In genomic region chr17:78726746-78727449, GRCm38 (mm10) we compare ENCODE assay signal across 16 mouse cellular contexts. TPM values are rescaled to one million over a fixed set of nuclear protein-coding genes. Genes with fewer than 3 reads are reported as not detected.
A peak's percentile ranks its signal among the peaks of the same experiment; 100 is the strongest.
DNase-seq lines count a peak whose midpoint lies in the region; ATAC-seq and TF ChIP-seq lines count a peak whose summit lies in the region.
"Had no signal": no experiment of that assay in that cellular context is flagged by ENCODE, and none has a peak within 500 bp of the region (broad histone marks: within the 10 kb centered on the region; RNA-seq: fewer than 3 reads in every experiment).

No protein-coding gene starts in this region.

- peak; percentile 24 for DNase-seq in adrenal gland, postnatal 14 days
- no peak for DNase-seq in adrenal gland, postnatal 4 days (ENCODE audit: low spot score in 2 of 2)
- DNase-seq in kidney, adult 11 months, result peak; percentile 15
- no peak for DNase-seq in kidney, postnatal 25 days
- peak; percentile 54 for DNase-seq in lung, postnatal 36 days
- no peak for DNase-seq in lung, adult 2 months
- DNase-seq in thymus, postnatal 25 days, result no peak
- DNase-seq: thymus, postnatal 14 days had no signal

- H3K27me3 ChIP-seq in kidney, embryonic 16.5 days (ENCODE audit: insufficient read depth, low read length), result no peaks in the 10 kb centered on the region
- H3K27me3 ChIP-seq: embryonic facial prominence, embryonic 12.5 days; forebrain, embryonic 12.5 days; heart, embryonic 15.5 days; limb, embryonic 12.5 days; liver, embryonic 15.5 days had no signal

- TF ChIP-seq CTCF in lung, adult 2 months (IDR thresholded peaks at IDR 0.05; ENCODE audit: insufficient read depth, low read length), result no peak

- WGBS in lung, adult 2 months, result 66% methylated on average over 14 of the region's 14 CpGs
- WGBS in kidney, embryonic 16.5 days, result 54% methylated on average over 14 of the region's 14 CpGs

- peak overlapping the region; percentile 13 for H3K4me2 ChIP-seq in kidney, embryonic 16.5 days (replicated peaks; ENCODE audit: low read depth, low read length)
- H3K4me2 ChIP-seq: embryonic facial prominence, embryonic 12.5 days; forebrain, embryonic 12.5 days; heart, embryonic 15.5 days; limb, embryonic 12.5 days; liver, embryonic 15.5 days had no signal

- no peak for TF ChIP-seq POLR2A in lung, adult 2 months (IDR thresholded peaks at IDR 0.05; ENCODE audit: borderline replicate concordance, extremely low read depth, low read depth, low read length)

- peak; percentile 84 for ATAC-seq in kidney, embryonic 16.5 days (ENCODE audit: low FRiP score, low TSS enrichment)
- ATAC-seq: hindbrain, postnatal 0 days had no signal

- peak overlapping the region; percentile 29; the same call in 1 of the 2 replicates for H3K27ac ChIP-seq in kidney, embryonic 16.5 days (ENCODE audit: low read length)
- H3K27ac ChIP-seq: embryonic facial prominence, embryonic 12.5 days; forebrain, embryonic 12.5 days; heart, embryonic 15.5 days; hindbrain, postnatal 0 days; left cerebral cortex, adult 2 months; limb, embryonic 12.5 days; liver, embryonic 15.5 days had no signal

- no peak overlapping the region for H3K9ac ChIP-seq in kidney, embryonic 16.5 days (replicated peaks; ENCODE audit: low read length)
- H3K9ac ChIP-seq: embryonic facial prominence, embryonic 12.5 days; forebrain, embryonic 12.5 days; heart, embryonic 15.5 days; limb, embryonic 12.5 days; liver, embryonic 15.5 days had no signal

- H3K9me3 ChIP-seq in kidney, embryonic 16.5 days (ENCODE audit: low read length), result no peaks in the 10 kb centered on the region; the same call in 1 of the 2 replicates
- H3K9me3 ChIP-seq: embryonic facial prominence, embryonic 12.5 days; forebrain, embryonic 12.5 days; heart, embryonic 15.5 days; limb, embryonic 12.5 days; liver, embryonic 15.5 days had no signal

- H3K4me1 ChIP-seq in lung, adult 2 months (ENCODE audit: control insufficient read depth, insufficient read depth, low read length), result peaks cover 3% of the 10 kb centered on the region; the same call in 1 of the 2 replicates
- peaks cover 14% of the 10 kb centered on the region for H3K4me1 ChIP-seq in kidney, embryonic 16.5 days (ENCODE audit: insufficient read depth, low read length)
- H3K4me1 ChIP-seq: embryonic facial prominence, embryonic 12.5 days; forebrain, embryonic 12.5 days had no signal

- no peaks in the 10 kb centered on the region for H3K36me3 ChIP-seq in kidney, embryonic 16.5 days (ENCODE audit: insufficient read depth, low read length)
- H3K36me3 ChIP-seq: embryonic facial prominence, embryonic 12.5 days; forebrain, embryonic 12.5 days; heart, embryonic 15.5 days; limb, embryonic 12.5 days; liver, embryonic 15.5 days had no signal

- no peak overlapping the region for H3K4me3 ChIP-seq in lung, adult 2 months (replicated peaks; ENCODE audit: extremely low read depth, low read depth, low read length)
- H3K4me3 ChIP-seq in kidney, embryonic 16.5 days (ENCODE audit: low read length), result no peak overlapping the region
- H3K4me3 ChIP-seq: embryonic facial prominence, embryonic 12.5 days; forebrain, embryonic 12.5 days; heart, embryonic 15.5 days; left cerebral cortex, adult 2 months; limb, embryonic 12.5 days; liver, embryonic 15.5 days had no signal

RNA-seq across cellular contexts. Expression of gene Strn, which starts 10.1 kb away (rescaled TPM):
- 23.4 and 24.4 TPM in 2 replicates for total RNA-seq in adrenal gland, postnatal 14 days (2021)
- total RNA-seq in adrenal gland, postnatal 4 days (2021), result 10 to 100 TPM; 32.3 to 33.2 TPM
- 7.2 and 9.6 TPM in 2 replicates for polyA plus RNA-seq in lung, adult 2 months (2012; rRNA removed)
- polyA plus RNA-seq in kidney, embryonic 16.5 days (2015; fragmentation: Nextera tagmentation; extraction: Ambion mirVana), result 5.2 and 6.1 TPM in 2 replicates

Comparison
In these comparisons a context has a peak if more than half of its experiments do, and no peak if none do; other contexts are left out.
1. DNase-seq: peak in adrenal gland, postnatal 14 days (single experiment), kidney, adult 11 months (single experiment) and lung, postnatal 36 days (single experiment); none in adrenal gland, postnatal 4 days (0 of 2), kidney, postnatal 25 days (0 of 2), lung, adult 2 months (single experiment) and thymus, postnatal 25 days (single experiment).